Mouse (Mus musculus) embryonic fibroblast, embryonic 13.5 days (primary cell): ENCODE results near the gene Rabgef1.

Experiments used
- CTCF ChIP-seq: IDR thresholded peaks from 2 replicates; pipeline ENCODE4 v1.5.1; 2011; ENCODE audit warnings: mild to moderate bottlenecking, control low read depth, low read length, moderate library complexity, borderline replicate concordance; ENCODE audit not compliant: insufficient read depth
- POLR2A ChIP-seq: IDR thresholded peaks from 2 replicates; pipeline ENCODE4 v1.6.1; 2011; ENCODE audit warnings: low read depth, mild to moderate bottlenecking, control low read depth, low read length, moderate library complexity

DNA sequence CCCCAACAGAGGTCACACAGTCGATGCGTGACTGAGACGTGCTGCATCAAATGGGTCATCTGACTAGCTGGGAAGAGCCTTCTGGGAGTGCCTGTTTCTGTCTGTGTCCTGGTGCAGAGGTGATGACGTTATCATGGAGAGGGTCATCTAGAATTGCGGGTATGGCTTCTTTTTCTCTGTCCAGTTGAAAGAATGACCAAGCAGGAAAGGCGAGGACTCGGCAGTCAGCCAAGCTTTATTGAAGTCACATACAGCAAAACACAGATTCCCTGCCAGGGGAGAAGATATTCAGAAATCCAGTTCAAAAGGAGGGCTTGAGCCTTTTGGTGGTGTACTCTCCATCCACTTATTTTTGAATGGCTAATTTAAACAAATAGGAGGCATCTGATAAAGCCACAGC, 28.5 kb upstream of the Rabgef1 start:
- TF ChIP-seq POLR2A (no peak), CTCF (no peak)
